Mouse (Mus musculus): ENCODE measurements at regions not wholly inside any gene's neighbourhood (a gene's known extent, or its start where the extent isn't known, plus 50 kb on each side); places are given as distances from the start of the nearest gene placed in this dataset.

GRCm38 (mm10) chr12:54361762-54362161 lies 158.1 kb upstream of the Egln3 start:
- TF ChIP-seq POLR2A (IDR thresholded peaks at IDR 0.05; ENCODE audit: insufficient read depth, low read length) (no peak), CTCF (IDR thresholded peaks at IDR 0.05; ENCODE audit: low read depth, low read length) (no peak), EP300 (IDR thresholded peaks at IDR 0.05; ENCODE audit: insufficient read depth, low read depth, low read length) (no peak)
